Mouse (Mus musculus) hindbrain, embryonic 11.5 days (tissue): Measurements from ENCODE around the gene D130043K22Rik. TPM values are rescaled to one million over a fixed set of nuclear protein-coding genes. Genes with fewer than 3 reads are reported as not detected.

Experiments used
- ATAC-seq: fragments of 200-750 bp; cut with Nextera tagmentation; 2 replicates; pipeline ENCODE4 v1.8.0; 2017; ENCODE audit warnings: mild to moderate bottlenecking, moderate TSS enrichment, moderate library complexity; ENCODE audit not compliant: low FRiP score
- DNase-seq: peaks from one replicate; pipeline ENCODE4 v3.0.0-alpha.2; 2015; ENCODE audit warnings: low spot score
- H3K27ac ChIP-seq: fragments of 300-500 bp; sonication (generic); 2 replicates; pipeline ENCODE4 v1.5.1; 2014; ENCODE audit warnings: mild to moderate bottlenecking, low read depth, low read length
- H3K27me3 ChIP-seq: fragments of 300-500 bp; sonication (generic); 2 replicates; pipeline ENCODE4 v1.6.1; 2014; ENCODE audit warnings: mild to moderate bottlenecking, low read length, moderate library complexity, mixed read lengths; ENCODE audit not compliant: control insufficient read depth, insufficient read depth
- H3K36me3 ChIP-seq: fragments of 300-500 bp; sonication (generic); 2 replicates; pipeline ENCODE4 v1.6.1; 2014; ENCODE audit warnings: mild to moderate bottlenecking, low read length, moderate library complexity, mixed read lengths; ENCODE audit not compliant: control insufficient read depth, insufficient read depth
- H3K4me1 ChIP-seq: fragments of 300-500 bp; sonication (generic); replicated peaks from 2 replicates; pipeline ENCODE4 v1.6.1; 2014; ENCODE audit warnings: low read length, mixed read lengths; ENCODE audit not compliant: control insufficient read depth, insufficient read depth
- H3K4me2 ChIP-seq: fragments of 300-500 bp; sonication (generic); replicated peaks from 2 replicates; pipeline ENCODE4 v1.6.1; 2014; ENCODE audit warnings: mild to moderate bottlenecking, low read depth, low read length
- H3K4me3 ChIP-seq: fragments of 300-500 bp; sonication (generic); 2 replicates; pipeline ENCODE4 v1.5.1; 2014; ENCODE audit warnings: low read depth, low read length
- H3K9ac ChIP-seq: fragments of 300-500 bp; sonication (generic); 2 replicates; pipeline ENCODE4 v1.6.1; 2014; ENCODE audit warnings: low read depth, low read length
- H3K9me3 ChIP-seq: fragments of 300-500 bp; sonication (generic); 2 replicates; pipeline ENCODE4 v1.6.1; 2016; ENCODE audit warnings: low read length; ENCODE audit not compliant: control insufficient read depth
- WGBS: fragments of 180-500 bp; shearing (Covaris S2); extraction: QIAGEN DNeasy Blood & Tissue Kit; methylation state at CpG from one replicate; pipeline ENCODE4 v1.1.7; 2014; 5-methylcytosine and 5-hydroxymethylcytosine counted together
- polyA plus RNA-seq: library from polyadenylated mRNA; unstranded; fragments of >200 nt; fragmentation: Nextera tagmentation; extraction: Ambion mirVana; gene quantifications from 2 replicates; pipeline ENCODE4 v1.2.1, GENCODE M21; 2014

D130043K22Rik gene
- polyA plus RNA-seq, 1 experiment from 2014 or later: 0.94 TPM

- DNase-seq (no peak), ATAC-seq (no peak)
- no peaks in the 10 kb centered on the region for H3K27me3 ChIP-seq
- H3K4me2 ChIP-seq: no peak overlapping the region
- H3K36me3 ChIP-seq: peaks cover 2% of the 10 kb centered on the region; the same call in 1 of the 2 replicates
- H3K4me3 ChIP-seq: no peak overlapping the region
- no peak overlapping the region for H3K27ac ChIP-seq
- H3K9me3 ChIP-seq: no peaks in the 10 kb centered on the region
- no peak overlapping the region for H3K9ac ChIP-seq
- H3K4me1 ChIP-seq: no peaks in the 10 kb centered on the region
- WGBS: 90% methylated on average over 3 of the region's 3 CpGs
Observed at GRCm38 (mm10) chr13:24841702-24842101, 3.2 kb upstream of the D130043K22Rik start.

- WGBS: 84% methylated on average over 4 of the region's 4 CpGs
- Histone ChIP-seq H3K9me3 (no peaks in the 10 kb centered on the region), H3K4me1 (no peaks in the 10 kb centered on the region), H3K4me3 (no peak overlapping the region), H3K27me3 (no peaks in the 10 kb centered on the region), H3K4me2 (no peak overlapping the region), H3K9ac (no peak overlapping the region), H3K36me3 (no peaks in the 10 kb centered on the region), H3K27ac (no peak overlapping the region)
- DNase-seq (no peak), ATAC-seq (no peak)
Observed at GRCm38 (mm10) chr13:24849318-24849717, 4.4 kb downstream of the D130043K22Rik start.

GRCm38 (mm10) chr13:24851989-24852388, 7.1 kb downstream of the D130043K22Rik start:
- H3K4me2 ChIP-seq: no peak overlapping the region
- H3K27me3 ChIP-seq: no peaks in the 10 kb centered on the region
- H3K4me3 ChIP-seq: no peak overlapping the region
- H3K36me3 ChIP-seq: no peaks in the 10 kb centered on the region
- ATAC-seq (no peak), DNase-seq (no peak)
- 75% methylated on average over 2 of the region's 2 CpGs for WGBS
- H3K27ac ChIP-seq: no peak overlapping the region
- no peaks in the 10 kb centered on the region for H3K4me1 ChIP-seq
- H3K9me3 ChIP-seq: no peaks in the 10 kb centered on the region
- no peak overlapping the region for H3K9ac ChIP-seq

- DNase-seq (no peak), ATAC-seq (no peak)
- Histone ChIP-seq H3K27me3 (no peaks in the 10 kb centered on the region), H3K27ac (no peak overlapping the region), H3K4me2 (no peak overlapping the region), H3K4me3 (no peak overlapping the region), H3K4me1 (no peaks in the 10 kb centered on the region), H3K9me3 (no peaks in the 10 kb centered on the region), H3K9ac (no peak overlapping the region), H3K36me3 (no peaks in the 10 kb centered on the region)
- 96% methylated on average over 3 of the region's 3 CpGs for WGBS
Observed at GRCm38 (mm10) chr13:24852570-24852969, 7.6 kb downstream of the D130043K22Rik start.

GRCm38 (mm10) chr13:24859115-24859514, 14.2 kb downstream of the D130043K22Rik start:
- no peaks in the 10 kb centered on the region for H3K36me3 ChIP-seq
- no peaks in the 10 kb centered on the region for H3K9me3 ChIP-seq
- H3K27me3 ChIP-seq: no peaks in the 10 kb centered on the region
- no peak overlapping the region for H3K9ac ChIP-seq
- DNase-seq (no peak), ATAC-seq (no peak)
- H3K4me2 ChIP-seq: no peak overlapping the region
- H3K27ac ChIP-seq: no peak overlapping the region
- H3K4me1 ChIP-seq: no peaks in the 10 kb centered on the region
- no peak overlapping the region for H3K4me3 ChIP-seq

GRCm38 (mm10) chr13:24861084-24861483, 16.1 kb downstream of the D130043K22Rik start:
- DNase-seq: no peak
- no peaks in the 10 kb centered on the region for H3K4me1 ChIP-seq
- 76% methylated on average over 12 of the region's 12 CpGs for WGBS
- no peak overlapping the region for H3K27ac ChIP-seq
- no peak for ATAC-seq
- no peak overlapping the region for H3K4me2 ChIP-seq
- H3K36me3 ChIP-seq: no peaks in the 10 kb centered on the region
- no peak overlapping the region for H3K4me3 ChIP-seq
- H3K9me3 ChIP-seq: no peaks in the 10 kb centered on the region
- no peak overlapping the region for H3K9ac ChIP-seq
- H3K27me3 ChIP-seq: no peaks in the 10 kb centered on the region

GRCm38 (mm10) chr13:24862021-24862420, 17.1 kb downstream of the D130043K22Rik start:
- Histone ChIP-seq H3K27ac (no peak overlapping the region), H3K9me3 (no peaks in the 10 kb centered on the region), H3K4me3 (no peak overlapping the region), H3K4me1 (no peaks in the 10 kb centered on the region), H3K4me2 (no peak overlapping the region), H3K9ac (no peak overlapping the region), H3K27me3 (no peaks in the 10 kb centered on the region), H3K36me3 (no peaks in the 10 kb centered on the region)
- ATAC-seq (no peak), DNase-seq (no peak)
- 84% methylated on average over 7 of the region's 7 CpGs for WGBS

GRCm38 (mm10) chr13:24862520-24862919, 17.6 kb downstream of the D130043K22Rik start:
- DNase-seq: peak; percentile 45
- no peak overlapping the region for H3K27ac ChIP-seq
- no peak overlapping the region for H3K9ac ChIP-seq
- no peak overlapping the region for H3K4me2 ChIP-seq
- no peak overlapping the region for H3K4me3 ChIP-seq
- H3K4me1 ChIP-seq: no peaks in the 10 kb centered on the region
- H3K27me3 ChIP-seq: no peaks in the 10 kb centered on the region
- WGBS: 60% methylated on average over 7 of the region's 7 CpGs
- H3K9me3 ChIP-seq: no peaks in the 10 kb centered on the region
- ATAC-seq: no peak
- no peaks in the 10 kb centered on the region for H3K36me3 ChIP-seq

GRCm38 (mm10) chr13:24866430-24867402, 21.8 kb downstream of the D130043K22Rik start:
- Histone ChIP-seq H3K4me1 (no peaks in the 10 kb centered on the region), H3K27ac (no peak overlapping the region), H3K9ac (no peak overlapping the region), H3K4me3 (no peak overlapping the region), H3K4me2 (no peak overlapping the region), H3K36me3 (no peaks in the 10 kb centered on the region), H3K9me3 (no peaks in the 10 kb centered on the region), H3K27me3 (no peaks in the 10 kb centered on the region)
- DNase-seq (no peak), ATAC-seq (no peak)
- WGBS: 71% methylated on average over 9 of the region's 9 CpGs
